Mouse (Mus musculus) right cerebral cortex, postnatal 4 days (tissue): ENCODE results near the gene Zfp978.
"Not testable (repeated sequence)": the region's sequence is repeated elsewhere in the genome, so short reads cannot be mapped to it uniquely, and the experiment has no call there.

ENCODE experiments used
- DNase-seq: peaks from one replicate; pipeline ENCODE4 v3.0.0-alpha.2; 2022

Gene Zfp978

GRCm38 (mm10) chr4:147361003-147361402 is at the start of gene Zfp978:
Gene Zfp978 (plus strand): TSS chr4:147361303.
- not testable (repeated sequence) for DNase-seq

- not testable (repeated sequence) for DNase-seq
Observed at GRCm38 (mm10) chr4:147335036-147335690, 25.9 kb upstream of the Zfp978 start.

- not testable (repeated sequence) for DNase-seq
Observed at GRCm38 (mm10) chr4:147335691-147336367, 25.3 kb upstream of the Zfp978 start.

- DNase-seq = not testable (repeated sequence)
Observed at GRCm38 (mm10) chr4:147336368-147337195, 24.5 kb upstream of the Zfp978 start.

GRCm38 (mm10) chr4:147337520-147337919 is 23.6 kb upstream of the Zfp978 start:
- not testable (repeated sequence) for DNase-seq

GRCm38 (mm10) chr4:147338032-147338610 is 23.0 kb upstream of the Zfp978 start:
- DNase-seq = no peak

- not testable (repeated sequence) for DNase-seq
Observed at GRCm38 (mm10) chr4:147338706-147339105, 22.4 kb upstream of the Zfp978 start.

GRCm38 (mm10) chr4:147339601-147340219 is 21.4 kb upstream of the Zfp978 start:
- DNase-seq = not testable (repeated sequence)

- not testable (repeated sequence) for DNase-seq
Observed at GRCm38 (mm10) chr4:147340236-147340635, 20.9 kb upstream of the Zfp978 start.

- DNase-seq = not testable (repeated sequence)
Observed at GRCm38 (mm10) chr4:147340876-147341275, 20.2 kb upstream of the Zfp978 start.

GRCm38 (mm10) chr4:147343042-147343908 is 17.8 kb upstream of the Zfp978 start:
- DNase-seq = not testable (repeated sequence)

- not testable (repeated sequence) for DNase-seq
Observed at GRCm38 (mm10) chr4:147345061-147345554, 16.0 kb upstream of the Zfp978 start.

- DNase-seq = not testable (repeated sequence)
Observed at GRCm38 (mm10) chr4:147346361-147347035, 14.6 kb upstream of the Zfp978 start.

- DNase-seq = not testable (repeated sequence)
Observed at GRCm38 (mm10) chr4:147347300-147347699, 13.8 kb upstream of the Zfp978 start.

- DNase-seq = not testable (repeated sequence)
Observed at GRCm38 (mm10) chr4:147347880-147348279, 13.2 kb upstream of the Zfp978 start.

GRCm38 (mm10) chr4:147348401-147348800 is 12.7 kb upstream of the Zfp978 start:
- DNase-seq = not testable (repeated sequence)

- not testable (repeated sequence) for DNase-seq
Observed at GRCm38 (mm10) chr4:147348906-147349686, 12.0 kb upstream of the Zfp978 start.

- not testable (repeated sequence) for DNase-seq
Observed at GRCm38 (mm10) chr4:147349687-147350415, 11.3 kb upstream of the Zfp978 start.

GRCm38 (mm10) chr4:147350541-147350940 is 10.6 kb upstream of the Zfp978 start:
- not testable (repeated sequence) for DNase-seq
